Mouse (Mus musculus) NIH3T3 (cell line): Measurements from ENCODE around the gene Olfr1161.
"Not testable (repeated sequence)": the region's sequence is repeated elsewhere in the genome, so short reads cannot be mapped to it uniquely, and the experiment has no call there.

Experiments
- DNase-seq: peaks from one replicate; pipeline ENCODE4 v3.0.0-alpha.2; 2012; ENCODE audit warnings: low read depth

Gene Olfr1161

DNA sequence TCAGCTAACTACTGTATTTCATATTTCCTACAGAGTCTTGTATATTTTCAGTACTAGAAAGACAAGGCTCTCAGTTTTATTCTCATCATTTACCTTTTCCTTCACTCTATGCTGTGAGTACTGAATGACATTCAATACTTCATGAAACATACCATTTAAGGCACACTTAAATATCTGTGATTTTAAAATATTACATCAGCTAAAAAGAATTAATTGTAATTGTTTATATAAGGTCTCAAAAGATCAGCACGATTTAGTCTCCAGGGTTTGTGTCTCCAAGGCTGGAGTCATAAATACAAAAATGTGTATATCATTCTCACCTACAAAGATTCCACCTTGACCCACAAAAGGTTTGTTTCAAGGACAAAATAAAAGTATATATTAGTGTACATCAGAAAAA is at the start of gene Olfr1161:
Olfr1161 (plus strand) TSS at position 301 of the 400 bp plus-strand sequence.
- DNase-seq = not testable (repeated sequence)

DNA sequence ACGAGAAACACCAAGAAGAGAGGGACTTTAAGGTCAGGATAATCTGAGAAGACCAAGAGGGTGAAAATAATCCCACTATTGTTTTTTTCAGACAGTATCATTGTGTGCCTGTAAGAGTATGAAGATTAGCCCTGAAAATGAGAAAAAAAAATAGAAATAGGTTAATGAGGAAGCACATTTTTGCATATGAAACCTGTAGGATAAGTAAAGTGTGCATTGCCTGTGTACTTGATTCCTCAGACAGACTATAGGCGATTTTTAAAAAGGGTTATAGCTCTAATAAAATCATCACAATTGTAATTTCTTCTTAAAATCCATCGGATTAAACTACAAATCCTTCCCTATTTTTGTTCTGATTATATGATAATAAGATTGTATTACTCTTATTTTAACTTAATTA is 48.0 kb upstream of the Olfr1161 start, which contains the start of gene Olfr74:
Olfr74 (minus strand) TSS at position 101 of the 400 bp plus-strand sequence.
- DNase-seq = no peak

DNA sequence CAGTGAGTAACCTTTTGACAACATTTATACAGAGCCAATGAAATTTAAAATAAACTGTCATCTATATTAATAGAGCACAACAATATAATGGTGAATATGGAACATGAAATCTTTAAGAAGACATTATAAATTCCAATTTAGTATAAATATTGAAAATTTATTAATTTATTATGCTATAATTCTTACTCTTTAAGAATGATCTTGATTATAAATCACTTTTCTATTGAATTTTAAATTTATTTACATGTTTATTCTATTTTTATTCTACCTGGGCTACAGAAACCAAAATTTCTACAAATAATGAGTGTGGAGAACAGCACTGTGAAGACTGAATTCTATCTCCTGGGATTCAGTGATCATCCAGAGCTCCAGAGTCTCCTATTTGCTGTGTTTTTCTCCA is 32.8 kb upstream of the Olfr1161 start, which contains the start of gene Olfr1158:
Olfr1158 (plus strand) TSS at position 301 of the 400 bp plus-strand sequence.
- DNase-seq = no peak

DNA sequence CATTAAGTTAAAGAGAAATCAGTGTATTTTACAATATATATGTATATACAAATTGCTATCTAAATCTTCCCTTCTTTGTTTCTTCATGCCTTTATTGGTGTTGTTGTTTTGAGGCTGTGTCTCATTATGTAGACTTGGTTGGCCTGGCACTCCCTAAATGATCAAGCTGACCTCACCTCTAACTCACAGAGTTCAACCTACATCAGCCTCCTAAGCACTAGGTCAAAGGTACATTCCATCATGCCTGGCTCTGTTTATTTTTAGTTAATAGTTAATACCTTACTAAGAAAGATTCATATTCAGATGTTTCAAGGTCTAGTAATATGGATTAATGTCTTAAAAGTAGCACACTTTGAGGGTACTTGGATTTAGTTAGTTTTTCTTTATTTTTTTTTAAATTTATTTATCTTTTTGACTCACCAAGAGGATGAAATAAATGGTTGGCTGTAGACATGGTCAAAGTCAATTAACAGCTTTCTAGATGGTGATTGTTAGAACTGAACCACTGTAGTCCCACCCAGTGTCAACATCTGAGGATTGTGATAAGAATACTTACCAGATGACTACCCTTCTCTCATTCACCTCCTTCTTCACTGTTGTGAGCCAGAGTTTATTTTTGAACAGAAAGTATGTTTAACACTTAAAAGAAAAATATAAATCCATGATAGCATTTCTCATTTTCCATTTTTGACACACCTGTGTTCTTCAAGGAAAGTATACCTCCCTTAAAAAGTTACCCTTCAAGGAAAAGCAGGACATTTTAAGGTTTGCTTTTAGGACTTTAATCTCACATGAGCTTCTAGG is 14.9 kb upstream of the Olfr1161 start, which contains the start of gene Olfr1160:
Olfr1160 (minus strand) TSS at position 754 of the 804 bp plus-strand sequence.
- DNase-seq = no peak

DNA sequence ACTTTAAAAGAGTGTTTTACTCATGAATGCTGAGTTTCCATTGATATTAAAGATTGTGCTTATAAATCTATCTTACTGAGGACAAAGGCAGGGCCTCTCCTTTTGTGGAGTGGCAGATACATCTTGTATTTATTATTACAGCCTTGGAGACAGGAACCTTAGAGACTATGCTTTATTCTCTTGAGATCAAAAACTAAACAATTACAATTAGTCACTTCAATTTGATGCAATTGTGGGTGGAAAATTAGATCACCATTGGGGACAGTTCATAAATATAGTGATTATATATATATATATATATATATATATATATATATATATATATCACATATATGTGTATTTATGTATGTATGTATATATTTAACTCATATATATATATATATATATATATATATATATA is 15.0 kb downstream of the Olfr1161 start, which contains the start of gene Olfr73:
Olfr73 (minus strand) TSS at position 101 of the 400 bp plus-strand sequence.
- no peak for DNase-seq

DNA sequence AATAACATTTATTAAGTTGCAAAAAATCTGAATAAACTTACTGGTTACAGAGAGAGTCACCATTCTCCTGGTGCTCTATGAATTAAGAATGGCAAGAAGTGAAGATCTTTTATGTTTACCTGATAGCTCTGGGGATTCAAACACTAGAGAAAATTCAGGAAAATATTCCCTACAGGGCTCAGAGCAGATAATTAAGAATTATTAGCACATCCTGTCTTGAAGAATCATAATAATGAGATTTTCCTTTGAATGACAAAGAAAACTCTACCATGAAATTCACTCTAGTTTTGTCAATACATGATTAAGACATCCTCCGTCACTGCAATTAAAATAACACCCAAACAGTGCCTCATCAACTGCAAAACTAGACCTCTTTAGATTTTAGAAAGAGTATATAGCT is 28.5 kb downstream of the Olfr1161 start, which contains the start of gene Olfr1162:
Olfr1162 (minus strand) TSS at position 101 of the 400 bp plus-strand sequence.
- no peak for DNase-seq

DNA sequence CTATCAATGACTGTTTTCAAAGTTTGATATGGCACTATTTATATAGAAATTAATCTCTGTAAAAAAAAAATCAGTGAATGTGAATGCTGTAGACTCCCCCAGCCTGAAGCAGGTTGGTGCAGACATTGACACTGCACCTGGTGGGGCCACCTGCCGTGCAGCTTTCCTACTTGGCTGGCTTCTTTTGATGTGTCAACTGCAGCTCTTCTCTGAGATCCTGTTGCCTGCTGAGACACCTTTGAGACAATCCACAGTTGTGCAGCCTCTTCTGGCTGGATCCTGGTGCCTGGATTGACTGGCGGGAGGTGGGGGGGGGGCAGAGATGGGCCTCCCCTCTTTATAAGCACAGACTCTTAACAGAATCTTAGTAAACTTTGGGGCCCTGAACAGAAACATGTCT is 41.0 kb downstream of the Olfr1161 start:
- no peak for DNase-seq

DNA sequence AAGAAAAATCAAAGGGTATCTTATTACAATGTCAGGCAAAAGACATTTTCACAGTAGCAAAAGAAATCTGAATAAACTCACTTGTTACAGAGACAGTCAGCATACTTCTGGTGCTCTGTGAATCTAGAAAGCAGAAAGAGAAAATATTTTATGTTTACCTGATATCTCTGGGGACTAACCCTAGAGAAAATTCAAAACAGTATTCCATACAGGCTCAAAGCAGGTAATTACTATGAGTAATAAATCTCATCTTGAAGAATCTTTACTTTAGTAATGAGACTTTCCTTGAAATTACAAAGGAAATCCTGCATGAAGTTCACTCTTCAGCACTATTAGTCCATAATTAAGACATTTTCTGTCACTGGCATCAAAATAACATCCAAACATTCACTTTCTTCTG is 49.2 kb downstream of the Olfr1161 start, which contains the start of gene Olfr1163:
Olfr1163 (minus strand) TSS at position 101 of the 400 bp plus-strand sequence.
- no peak for DNase-seq
